Mouse (Mus musculus): ENCODE data around the gene Itgb4. TPM values are rescaled to one million over a fixed set of nuclear protein-coding genes. Genes with fewer than 3 reads are reported as not detected.
A peak's percentile ranks its signal among the peaks of the same experiment; 100 is the strongest.

Gene Itgb4
- 1.7 and 2.1 TPM in 2 replicates for polyA plus RNA-seq (2016; fragmentation: Nextera tagmentation; extraction: Ambion mirVana)

DNA sequence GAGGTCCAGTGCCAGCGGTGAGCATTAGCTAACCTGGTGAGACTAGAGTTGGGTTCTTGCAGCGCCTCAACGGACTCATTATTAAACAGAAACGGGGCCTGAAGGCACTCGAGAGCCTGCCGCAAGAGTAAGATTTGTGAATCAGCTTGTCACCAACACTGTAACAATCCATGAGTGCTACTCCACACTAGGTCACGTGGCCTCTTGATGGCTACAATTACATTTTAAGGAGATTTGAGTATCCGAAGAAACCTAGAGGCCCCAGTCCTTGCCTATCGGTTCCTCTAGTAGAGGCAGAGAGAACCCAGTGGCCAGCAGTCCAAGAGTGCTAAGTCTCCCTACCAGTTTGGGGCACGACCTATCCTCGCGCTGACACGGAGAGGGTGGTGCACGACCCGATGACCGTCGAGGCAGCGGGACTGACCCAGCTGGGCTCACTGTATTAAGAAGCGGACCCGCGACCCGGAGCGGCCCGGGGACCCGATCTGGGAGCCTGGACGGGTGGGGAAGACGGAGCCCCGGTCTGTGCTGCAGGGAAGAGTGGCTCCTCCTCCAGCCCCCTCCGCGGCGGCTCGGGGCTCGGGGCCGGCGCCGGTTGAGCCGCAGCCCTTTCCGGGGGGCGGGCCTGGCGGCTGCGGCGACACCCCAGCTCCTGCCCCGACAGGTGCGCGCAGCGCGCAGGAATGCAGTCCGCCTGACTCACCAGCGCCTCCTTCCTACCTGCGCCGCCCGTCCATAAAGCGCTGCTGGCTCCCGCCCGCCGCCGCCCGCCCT, at the start of gene Itgb4:
TSS of gene Itgb4 (plus strand) at position 401 of the 774 bp plus-strand sequence.
- no peak for ATAC-seq (ENCODE audit: low FRiP score)
- H3K27me3 ChIP-seq: peaks cover 53% of the 10 kb centered on the region
- H3K4me3 ChIP-seq: peak within 1 kb of the TSS; percentile 41
- H3K9ac ChIP-seq: peak within 1 kb of the TSS; percentile 55
- peak within 1 kb of the TSS; percentile 62 for H3K4me2 ChIP-seq (replicated peaks)
- no peaks in the 10 kb centered on the region for H3K36me3 ChIP-seq
- H3K4me1 ChIP-seq: peaks cover 10% of the 10 kb centered on the region
- H3K27ac ChIP-seq: no peak within 1 kb of the TSS
- WGBS: 11% methylated on average over 49 of the region's 58 CpGs
- H3K9me3 ChIP-seq (replicated peaks): no peaks in the 10 kb centered on the region

DNA sequence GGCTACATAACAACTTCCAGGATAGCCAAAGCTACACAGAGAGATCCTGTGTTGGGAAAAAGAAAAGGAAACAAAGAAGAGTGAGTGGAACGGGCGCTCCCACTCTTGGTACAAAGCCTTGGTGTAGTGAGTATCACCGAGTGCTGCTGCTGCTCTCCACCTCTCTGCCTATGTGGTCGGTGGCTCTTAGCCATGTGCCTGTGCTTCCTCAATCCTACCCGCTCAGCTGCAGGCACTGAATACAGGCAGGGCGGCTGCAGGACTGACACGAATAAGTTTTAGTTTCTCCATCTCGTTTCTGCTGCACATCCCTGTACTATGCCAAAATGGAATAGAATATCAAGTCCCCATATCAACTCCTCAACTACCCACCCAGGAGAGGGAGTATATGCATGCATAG, 45.5 kb upstream of the Itgb4 start:
- Histone ChIP-seq H3K9me3 (replicated peaks) (no peaks in the 10 kb centered on the region), H3K4me1 (peaks cover 15% of the 10 kb centered on the region), H3K27ac (no peak overlapping the region), H3K36me3 (peaks cover 40% of the 10 kb centered on the region), H3K4me2 (replicated peaks) (no peak overlapping the region), H3K27me3 (no peaks in the 10 kb centered on the region), H3K9ac (no peak overlapping the region), H3K4me3 (no peak overlapping the region)
- no peak for ATAC-seq (ENCODE audit: low FRiP score)
- 95% methylated on average over 8 of the region's 8 CpGs for WGBS

DNA sequence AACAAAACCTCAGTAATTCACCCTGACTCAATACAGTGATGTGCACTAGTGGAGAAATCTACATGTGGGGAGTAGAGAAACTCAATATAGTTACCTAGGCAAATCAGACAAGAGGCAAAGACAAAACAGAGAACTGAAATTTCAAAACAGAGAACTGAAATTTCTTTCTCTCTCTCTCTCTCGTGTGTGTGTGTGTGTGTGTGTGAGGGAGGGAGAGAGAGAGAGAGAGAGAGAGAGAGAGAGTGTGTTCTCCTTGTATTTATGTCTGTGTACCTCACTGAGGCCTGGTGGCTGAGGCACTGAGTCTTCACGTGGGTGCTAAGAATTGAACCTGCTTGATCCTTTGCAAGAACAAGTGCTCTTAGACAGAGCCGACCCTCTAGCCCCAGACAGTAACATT, 44.7 kb upstream of the Itgb4 start:
- WGBS: 81% methylated on average over 2 of the region's 3 CpGs
- no peak overlapping the region for H3K4me2 ChIP-seq (replicated peaks)
- peaks cover 34% of the 10 kb centered on the region for H3K36me3 ChIP-seq
- H3K27me3 ChIP-seq: no peaks in the 10 kb centered on the region
- peaks cover 23% of the 10 kb centered on the region for H3K4me1 ChIP-seq
- ATAC-seq (ENCODE audit: low FRiP score): no peak
- H3K27ac ChIP-seq: no peak overlapping the region
- no peak overlapping the region for H3K9ac ChIP-seq
- H3K9me3 ChIP-seq (replicated peaks): no peaks in the 10 kb centered on the region
- H3K4me3 ChIP-seq: no peak overlapping the region

DNA sequence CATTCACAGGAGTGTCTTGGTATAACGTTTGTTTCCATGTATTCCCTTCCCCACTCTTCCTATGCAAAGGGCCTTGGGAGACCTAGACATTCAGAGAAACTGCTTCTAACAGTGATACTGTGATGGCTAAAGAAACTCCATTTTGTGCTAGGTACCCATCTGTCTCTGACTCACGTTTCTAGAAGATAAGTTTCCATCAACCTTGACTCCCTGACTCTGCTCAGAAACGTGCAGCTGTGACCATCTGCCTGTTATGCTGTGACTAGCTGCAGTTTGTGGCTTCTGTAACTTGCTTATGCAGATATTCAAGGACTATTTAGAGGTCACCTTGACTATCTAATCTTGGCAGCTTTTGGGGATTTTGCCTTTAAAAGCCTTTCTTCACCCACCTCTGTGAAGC, 43.3 kb upstream of the Itgb4 start:
- ATAC-seq (ENCODE audit: low FRiP score): no peak
- no peak overlapping the region for H3K9ac ChIP-seq
- peaks cover 28% of the 10 kb centered on the region for H3K4me1 ChIP-seq
- no peaks in the 10 kb centered on the region for H3K27me3 ChIP-seq
- no peak overlapping the region for H3K4me3 ChIP-seq
- H3K9me3 ChIP-seq (replicated peaks): no peaks in the 10 kb centered on the region
- H3K4me2 ChIP-seq (replicated peaks): no peak overlapping the region
- peaks cover 37% of the 10 kb centered on the region for H3K36me3 ChIP-seq
- no peak overlapping the region for H3K27ac ChIP-seq
- WGBS: 65% methylated on average over 3 of the region's 3 CpGs

DNA sequence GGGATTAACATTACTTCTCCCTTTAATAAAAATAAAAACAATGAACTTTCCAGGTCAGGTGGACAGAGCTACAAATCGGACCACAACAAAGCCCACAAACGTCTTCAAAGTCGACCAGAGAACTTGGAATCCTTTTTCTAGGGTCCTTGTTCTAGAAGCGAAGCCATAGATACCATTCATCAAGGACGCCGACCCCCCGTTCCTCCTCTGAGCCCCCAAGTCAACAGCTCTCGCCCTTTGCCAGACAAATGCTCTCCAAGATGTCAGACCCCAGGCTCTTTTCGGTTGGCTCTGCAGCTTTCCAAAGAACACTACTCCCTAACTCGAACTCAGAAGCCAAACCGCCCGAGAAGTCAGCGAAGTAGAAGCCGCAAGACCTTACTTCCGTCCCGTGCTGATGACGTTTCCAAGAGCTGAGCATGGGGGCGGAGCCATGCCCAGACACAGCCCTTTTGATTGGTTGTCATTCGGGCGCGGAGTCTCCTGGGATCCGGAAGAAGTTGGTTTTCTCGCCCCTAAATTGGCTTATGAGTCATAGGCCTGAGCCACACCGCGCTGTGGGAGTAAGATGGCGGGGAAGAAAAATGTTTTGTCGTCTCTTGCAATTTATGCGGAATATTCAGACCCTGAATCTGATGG, 41.3 kb upstream of the Itgb4 start, which contains the start of the genes Sap30bp and Recql5:
TSS of gene Sap30bp (plus strand) at position 175 of the 639 bp plus-strand sequence.
TSS of gene Recql5 (minus strand) at position 370 of the 639 bp plus-strand sequence.
- Histone ChIP-seq H3K27ac (peak within 1 kb of the TSS; percentile 8; the same call in 1 of the 2 replicates), H3K4me2 (replicated peaks) (peak within 1 kb of the TSS; percentile 87), H3K36me3 (peaks cover 41% of the 10 kb centered on the region), H3K27me3 (no peaks in the 10 kb centered on the region), H3K9ac (peak within 1 kb of the TSS; percentile 80), H3K4me3 (peak within 1 kb of the TSS; percentile 89), H3K9me3 (replicated peaks) (no peaks in the 10 kb centered on the region), H3K4me1 (peaks cover 28% of the 10 kb centered on the region)
- under 1% methylated on average over 28 of the region's 28 CpGs for WGBS
- ATAC-seq (ENCODE audit: low FRiP score): peak; percentile 99

DNA sequence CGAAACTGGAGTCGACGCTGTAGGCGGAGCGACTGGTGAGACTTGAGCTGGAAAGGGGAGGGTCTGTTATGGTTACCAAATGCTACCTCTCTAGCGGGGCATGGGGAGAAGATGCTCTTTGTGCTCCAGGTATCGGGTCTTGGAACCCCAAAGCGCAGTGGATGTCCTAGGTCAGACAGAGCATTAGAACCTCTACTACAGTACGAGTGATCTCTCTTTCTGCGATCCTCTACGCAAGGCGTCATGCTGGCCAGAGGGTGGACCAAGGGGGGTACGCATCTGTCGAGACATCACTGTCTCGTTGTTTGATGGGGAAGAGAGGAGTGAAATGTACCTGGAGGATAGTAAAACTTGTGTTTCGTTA, 40.8 kb upstream of the Itgb4 start:
- peaks cover 38% of the 10 kb centered on the region for H3K36me3 ChIP-seq
- no peaks in the 10 kb centered on the region for H3K9me3 ChIP-seq (replicated peaks)
- no peaks in the 10 kb centered on the region for H3K27me3 ChIP-seq
- H3K4me1 ChIP-seq: peaks cover 28% of the 10 kb centered on the region
- peak overlapping the region; percentile 8; the same call in 1 of the 2 replicates for H3K27ac ChIP-seq
- 0% methylated on average over 16 of the region's 16 CpGs for WGBS
- peak overlapping the region; percentile 87 for H3K4me2 ChIP-seq (replicated peaks)
- H3K9ac ChIP-seq: peak overlapping the region; percentile 80
- peak overlapping the region; percentile 89 for H3K4me3 ChIP-seq
- peak; percentile 71 for ATAC-seq (ENCODE audit: low FRiP score)

DNA sequence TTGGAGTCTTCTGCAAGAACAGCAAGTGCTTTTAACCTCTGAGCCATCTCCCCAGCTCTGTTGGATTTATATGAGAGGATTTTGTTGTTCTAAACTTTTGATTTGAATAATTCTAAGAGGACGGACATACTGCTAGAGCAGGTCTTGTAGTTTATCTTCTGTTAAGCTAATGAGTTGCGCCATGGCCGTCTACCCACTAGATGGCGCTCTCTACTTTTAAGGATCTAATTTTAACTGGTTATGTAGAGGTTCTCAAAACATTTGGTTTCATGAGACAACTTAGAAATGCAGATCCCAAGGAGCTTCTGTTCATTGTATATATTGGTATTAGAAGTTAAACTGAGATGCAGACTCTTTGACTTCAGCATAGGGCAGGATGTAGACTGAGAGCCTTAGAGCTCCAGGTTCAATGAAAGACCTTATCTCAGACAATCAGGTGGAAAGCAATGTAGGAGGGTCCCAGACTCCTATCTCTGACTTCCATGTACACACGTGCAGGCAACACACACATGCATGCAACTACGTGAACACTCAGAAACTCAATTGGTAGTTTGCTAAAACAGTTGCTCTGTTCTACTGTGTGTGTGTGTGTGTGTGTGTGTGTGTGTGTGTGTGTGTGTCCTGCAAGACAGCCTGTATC, 34.7 kb upstream of the Itgb4 start:
- H3K9me3 ChIP-seq (replicated peaks): no peaks in the 10 kb centered on the region
- H3K36me3 ChIP-seq: peaks cover 82% of the 10 kb centered on the region
- H3K27me3 ChIP-seq: no peaks in the 10 kb centered on the region
- H3K4me1 ChIP-seq: peaks cover 5% of the 10 kb centered on the region
- H3K4me3 ChIP-seq: no peak overlapping the region
- H3K27ac ChIP-seq: no peak overlapping the region
- ATAC-seq (ENCODE audit: low FRiP score): no peak
- 43% methylated on average over 6 of the region's 6 CpGs for WGBS
- H3K4me2 ChIP-seq (replicated peaks): no peak overlapping the region
- no peak overlapping the region for H3K9ac ChIP-seq

DNA sequence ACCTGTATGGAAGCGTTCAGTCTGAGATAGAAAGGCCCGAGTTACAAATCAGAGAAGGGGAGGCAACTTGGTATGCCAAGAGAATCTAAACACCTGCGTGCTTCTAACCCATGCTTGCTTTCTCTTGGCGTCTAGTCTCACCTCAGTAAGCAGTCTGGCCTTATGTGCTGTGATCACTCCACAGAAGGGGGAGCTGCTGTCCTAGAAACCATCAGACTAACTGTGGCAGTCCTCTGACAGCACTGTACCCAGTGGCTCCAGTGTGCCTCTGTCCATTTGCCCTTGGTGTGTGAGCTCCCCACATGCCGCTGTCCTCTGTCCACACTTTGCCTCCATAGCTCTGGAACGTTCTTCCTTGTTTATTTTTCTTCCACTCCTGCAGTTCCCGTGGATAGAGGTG, 32.5 kb upstream of the Itgb4 start:
- H3K9ac ChIP-seq: no peak overlapping the region
- H3K4me2 ChIP-seq (replicated peaks): no peak overlapping the region
- 80% methylated on average over 7 of the region's 7 CpGs for WGBS

DNA sequence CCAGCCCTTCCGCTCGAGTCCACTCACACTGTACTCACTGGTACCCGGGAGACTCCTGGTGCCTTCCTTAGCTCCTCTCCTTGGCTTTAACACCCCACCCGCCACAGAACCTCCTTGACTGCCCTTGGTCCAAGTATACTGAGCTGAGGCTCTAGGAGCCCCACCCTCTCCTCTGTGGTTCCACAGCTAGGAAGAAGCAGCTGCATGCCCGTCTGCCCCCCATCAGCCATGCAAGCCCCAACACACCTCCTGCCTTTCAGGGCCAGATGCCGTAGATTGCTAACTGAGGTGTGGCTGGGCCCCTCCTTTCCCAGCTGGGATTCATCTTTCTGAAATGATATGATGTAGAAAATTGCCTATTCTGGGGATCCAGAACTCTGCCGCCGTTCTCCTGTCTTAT, 29.3 kb upstream of the Itgb4 start:
- Histone ChIP-seq H3K9me3 (replicated peaks) (no peaks in the 10 kb centered on the region), H3K36me3 (peaks cover 80% of the 10 kb centered on the region), H3K4me3 (no peak overlapping the region), H3K4me1 (peaks cover 10% of the 10 kb centered on the region), H3K27me3 (no peaks in the 10 kb centered on the region), H3K27ac (no peak overlapping the region), H3K9ac (no peak overlapping the region), H3K4me2 (replicated peaks) (no peak overlapping the region)
- no peak for ATAC-seq (ENCODE audit: low FRiP score)
- WGBS: 84% methylated on average over 8 of the region's 8 CpGs

More for the DNA sequence above, 32.5 kb upstream of the Itgb4 start:
- Histone ChIP-seq H3K9me3 (replicated peaks) (no peaks in the 10 kb centered on the region), H3K4me1 (no peaks in the 10 kb centered on the region), H3K36me3 (peaks cover 88% of the 10 kb centered on the region), H3K27me3 (no peaks in the 10 kb centered on the region), H3K4me3 (no peak overlapping the region), H3K27ac (no peak overlapping the region)
- ATAC-seq (ENCODE audit: low FRiP score): no peak

DNA sequence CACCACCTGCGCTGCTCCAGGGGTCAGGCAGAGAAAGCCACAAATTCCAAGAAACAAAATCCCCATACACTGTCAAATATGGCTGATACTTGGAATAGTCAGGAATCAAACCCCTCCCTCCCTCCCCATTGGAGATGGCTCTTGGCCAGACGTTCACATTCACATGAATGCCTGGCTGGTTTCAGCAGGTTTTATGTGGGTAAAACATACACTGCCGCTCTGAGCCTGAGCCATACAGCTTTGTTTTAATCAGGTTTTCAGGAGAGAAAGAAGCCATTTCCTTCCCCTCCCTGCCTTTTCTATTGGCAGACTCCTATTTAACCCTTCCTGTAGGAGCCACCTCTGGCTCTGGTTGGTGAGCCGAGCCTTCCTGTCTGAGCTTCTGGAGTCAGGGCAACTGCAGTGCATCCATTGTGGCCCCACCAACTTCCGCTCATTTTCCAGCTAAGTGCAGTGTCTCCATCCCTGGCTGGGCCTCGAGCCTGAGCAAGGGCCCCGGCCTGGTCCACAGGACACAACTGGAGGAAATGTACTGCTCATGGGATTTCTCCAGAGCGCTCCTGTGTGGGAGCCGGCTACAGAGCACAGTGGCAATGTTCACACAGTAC, 28.2 kb upstream of the Itgb4 start:
- Histone ChIP-seq H3K4me3 (no peak overlapping the region), H3K36me3 (peaks cover 82% of the 10 kb centered on the region), H3K4me2 (replicated peaks) (no peak overlapping the region), H3K4me1 (peaks cover 14% of the 10 kb centered on the region), H3K9ac (no peak overlapping the region), H3K9me3 (replicated peaks) (no peaks in the 10 kb centered on the region), H3K27me3 (no peaks in the 10 kb centered on the region), H3K27ac (no peak overlapping the region; the same call in 1 of the 2 replicates)
- 89% methylated on average over 9 of the region's 9 CpGs for WGBS
- ATAC-seq (ENCODE audit: low FRiP score): no peak

DNA sequence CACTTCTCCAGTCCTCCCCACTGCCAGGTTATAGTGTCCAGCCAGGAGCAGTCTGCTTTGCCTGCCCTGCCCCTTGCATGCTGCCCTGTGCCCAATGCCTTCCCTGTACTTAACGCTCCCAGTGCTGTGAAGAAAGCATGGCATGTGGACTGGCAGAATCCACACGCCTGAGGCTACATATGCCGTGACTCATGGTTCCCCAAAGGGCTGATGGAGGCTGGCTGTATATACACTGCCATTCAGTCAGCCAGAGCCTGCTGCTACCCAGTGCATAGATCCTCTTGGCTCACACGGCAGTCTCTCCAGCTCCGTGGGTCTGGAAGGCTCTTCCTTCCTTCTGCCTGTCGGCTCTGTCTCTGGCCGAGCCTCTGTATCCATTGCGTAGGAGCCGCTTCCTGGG, 26.2 kb upstream of the Itgb4 start:
- no peak overlapping the region for H3K9ac ChIP-seq

DNA sequence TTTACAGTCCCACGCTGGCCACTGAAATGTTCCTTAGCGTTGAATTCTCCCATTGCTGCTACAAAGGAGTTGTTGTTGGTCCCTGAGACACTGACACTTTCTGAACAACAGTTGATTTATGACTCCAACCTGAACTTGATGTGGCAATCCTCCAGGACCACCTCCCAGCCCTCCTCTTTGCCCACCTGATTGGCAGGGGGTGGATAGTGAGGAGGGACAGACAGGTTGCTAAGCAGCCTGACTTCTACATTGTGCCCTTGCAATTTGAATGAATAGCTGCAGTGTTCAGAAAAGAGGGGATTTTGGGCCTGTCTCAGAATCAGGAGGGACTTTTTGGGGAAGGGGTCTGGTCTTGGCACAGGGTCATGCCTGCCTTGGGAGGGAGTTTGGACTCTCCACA, 23.8 kb upstream of the Itgb4 start:
- H3K9ac ChIP-seq: no peak overlapping the region
- H3K9me3 ChIP-seq (replicated peaks): no peaks in the 10 kb centered on the region
- no peak overlapping the region for H3K4me2 ChIP-seq (replicated peaks)
- H3K27ac ChIP-seq: peak overlapping the region; percentile 40; the same call in 1 of the 2 replicates
- H3K27me3 ChIP-seq: no peaks in the 10 kb centered on the region
- WGBS: 71% methylated on average over 2 of the region's 2 CpGs
- peaks cover 79% of the 10 kb centered on the region for H3K36me3 ChIP-seq
- no peak overlapping the region for H3K4me3 ChIP-seq
- peak; percentile 52 for ATAC-seq (ENCODE audit: low FRiP score)
- peaks cover 25% of the 10 kb centered on the region for H3K4me1 ChIP-seq

More for the DNA sequence above, 26.2 kb upstream of the Itgb4 start:
- Histone ChIP-seq H3K36me3 (peaks cover 82% of the 10 kb centered on the region), H3K9me3 (replicated peaks) (no peaks in the 10 kb centered on the region), H3K4me1 (peaks cover 14% of the 10 kb centered on the region), H3K27ac (no peak overlapping the region), H3K4me3 (no peak overlapping the region), H3K4me2 (replicated peaks) (no peak overlapping the region), H3K27me3 (no peaks in the 10 kb centered on the region)
- WGBS: 94% methylated on average over 9 of the region's 9 CpGs
- no peak for ATAC-seq (ENCODE audit: low FRiP score)
